Comparison of ENCODE assay signal across 8 mouse cellular contexts in genomic region chr1:136142336-136142735, GRCm38 (mm10). TPM values are rescaled to one million over a fixed set of nuclear protein-coding genes. Genes with fewer than 3 reads are reported as not detected.
DNase-seq lines count a peak whose midpoint lies in the region; ATAC-seq and TF ChIP-seq lines count a peak whose summit lies in the region.

No protein-coding gene starts in this region.

- H3K27ac ChIP-seq in forebrain, embryonic 14.5 days (ENCODE audit: low read depth, low read length): peak overlapping the region; percentile 56

- peaks cover 29% of the 10 kb centered on the region for H3K79me2 ChIP-seq in myocyte (ENCODE audit: control insufficient read depth, insufficient read depth)

- peak; percentile 59 for ATAC-seq in forebrain, embryonic 14.5 days

- DNase-seq in left cerebral cortex, adult 11 months (ENCODE audit: low spot score): peak; percentile 72
- DNase-seq in left cerebral cortex, postnatal 10 days (ENCODE audit: extremely low spot score in 1 of 2, low spot score in 2 of 2): no peak
- DNase-seq in forebrain, embryonic 14.5 days (ENCODE audit: low spot score): peak; percentile 84
- peak; percentile 74 for DNase-seq in layer of hippocampus, adult 9-10 months (ENCODE audit: low spot score)
- no peak for DNase-seq in adrenal gland, postnatal 10 days
- DNase-seq in ovary, postnatal 36 days (ENCODE audit: low spot score): no peak
- DNase-seq in yolk sac, embryonic 10.5 days (ENCODE audit: low spot score): no peak

- WGBS in forebrain, embryonic 14.5 days: 21% methylated on average over 6 of the region's 6 CpGs

- peak overlapping the region; percentile 18 for H3K4me2 ChIP-seq in forebrain, embryonic 14.5 days (ENCODE audit: low read length)
- H3K4me2 ChIP-seq in myocyte (ENCODE audit: low read depth): no peak overlapping the region

- no peak overlapping the region for H3ac ChIP-seq in myocyte (ENCODE audit: control insufficient read depth, insufficient read length)

- no peak for TF ChIP-seq POLR2A in myocyte (IDR thresholded peaks at IDR 0.05; ENCODE audit: insufficient read length, low read depth)

- intact Hi-C loops in left cerebral cortex, postnatal 10 days (cut with DNase I): no loop called here

- no peaks in the 10 kb centered on the region for H3K27me3 ChIP-seq in forebrain, embryonic 14.5 days (replicated peaks; ENCODE audit: control insufficient read depth, insufficient read depth, low read length)
- H3K27me3 ChIP-seq in myocyte (ENCODE audit: control insufficient read depth, insufficient read depth, insufficient read length): no peaks in the 10 kb centered on the region

- peaks cover 62% of the 10 kb centered on the region for H3K4me1 ChIP-seq in forebrain, embryonic 14.5 days (ENCODE audit: control insufficient read depth, insufficient read depth, low read length)

- peak overlapping the region; percentile 22; the same call in 1 of the 2 replicates for H3K9ac ChIP-seq in forebrain, embryonic 14.5 days (ENCODE audit: low read length)

- H3K36me3 ChIP-seq in forebrain, embryonic 14.5 days (ENCODE audit: control insufficient read depth, insufficient read depth, low read length): peaks cover 23% of the 10 kb centered on the region
- no peaks in the 10 kb centered on the region for H3K36me3 ChIP-seq in myocyte (ENCODE audit: control insufficient read depth, insufficient read depth)

- H3K4me3 ChIP-seq in forebrain, embryonic 14.5 days (ENCODE audit: low read depth, low read length): no peak overlapping the region
- H3K4me3 ChIP-seq in myocyte: no peak overlapping the region

- no peaks in the 10 kb centered on the region for H3K9me3 ChIP-seq in forebrain, embryonic 14.5 days (replicated peaks; ENCODE audit: control insufficient read depth, low read length)

TF ChIP-seq in myocyte, 11 proteins besides CTCF, POLR2A, EP300 and RAD21:
- TF ChIP-seq TCF3 (IDR thresholded peaks at IDR 0.05; ENCODE audit: insufficient read length, low read depth) (no peak), USF1 (IDR thresholded peaks at IDR 0.05; ENCODE audit: low read depth) (peak; percentile 42)

RNA-seq across cellular contexts. Expression of gene Kif21b, which starts 11.1 kb away (rescaled TPM):
- total RNA-seq in left cerebral cortex, postnatal 10 days (2021): 100 to 1,000 TPM; 329 to 393 TPM
- 52.4 and 61.5 TPM in 2 replicates for polyA plus RNA-seq in forebrain, embryonic 14.5 days (2014; fragmentation: Nextera tagmentation; extraction: Ambion mirVana)
- polyA plus RNA-seq in myocyte (2012; fragmentation: generic; extraction: Trizol): 16.8 TPM
- 1 to 10 TPM; 4.0 to 5.0 TPM for total RNA-seq in adrenal gland, postnatal 10 days (2021)

Comparison
In these comparisons a context has a peak if more than half of its experiments do, and no peak if none do; other contexts are left out.
1. DNase-seq: peak in left cerebral cortex, adult 11 months (single experiment), forebrain, embryonic 14.5 days (single experiment) and layer of hippocampus, adult 9-10 months (single experiment); none in left cerebral cortex, postnatal 10 days (0 of 2), adrenal gland, postnatal 10 days (single experiment), ovary, postnatal 36 days (single experiment) and yolk sac, embryonic 10.5 days (single experiment).
2. RNA of gene Kif21b, which starts 11.1 kb away (total RNA-seq): 329 to 393 TPM in left cerebral cortex, postnatal 10 days; 4.0 to 5.0 TPM in adrenal gland, postnatal 10 days; every median in the first group is over 10 times any median in the second.